Mouse (Mus musculus) monocyte, adult 2 months (primary cell): ENCODE data around the gene Senp6.
"Not testable (repeated sequence)": the region's sequence is repeated elsewhere in the genome, so short reads cannot be mapped to it uniquely, and the experiment has no call there.

Experiments used
- DNase-seq, 2 experiments: peaks; one replicate each; pipeline ENCODE4 v3.0.0; 2022; ENCODE audit warnings: low spot score in 2 of 2, low read depth in 1 of 2

The Senp6 gene

DNA sequence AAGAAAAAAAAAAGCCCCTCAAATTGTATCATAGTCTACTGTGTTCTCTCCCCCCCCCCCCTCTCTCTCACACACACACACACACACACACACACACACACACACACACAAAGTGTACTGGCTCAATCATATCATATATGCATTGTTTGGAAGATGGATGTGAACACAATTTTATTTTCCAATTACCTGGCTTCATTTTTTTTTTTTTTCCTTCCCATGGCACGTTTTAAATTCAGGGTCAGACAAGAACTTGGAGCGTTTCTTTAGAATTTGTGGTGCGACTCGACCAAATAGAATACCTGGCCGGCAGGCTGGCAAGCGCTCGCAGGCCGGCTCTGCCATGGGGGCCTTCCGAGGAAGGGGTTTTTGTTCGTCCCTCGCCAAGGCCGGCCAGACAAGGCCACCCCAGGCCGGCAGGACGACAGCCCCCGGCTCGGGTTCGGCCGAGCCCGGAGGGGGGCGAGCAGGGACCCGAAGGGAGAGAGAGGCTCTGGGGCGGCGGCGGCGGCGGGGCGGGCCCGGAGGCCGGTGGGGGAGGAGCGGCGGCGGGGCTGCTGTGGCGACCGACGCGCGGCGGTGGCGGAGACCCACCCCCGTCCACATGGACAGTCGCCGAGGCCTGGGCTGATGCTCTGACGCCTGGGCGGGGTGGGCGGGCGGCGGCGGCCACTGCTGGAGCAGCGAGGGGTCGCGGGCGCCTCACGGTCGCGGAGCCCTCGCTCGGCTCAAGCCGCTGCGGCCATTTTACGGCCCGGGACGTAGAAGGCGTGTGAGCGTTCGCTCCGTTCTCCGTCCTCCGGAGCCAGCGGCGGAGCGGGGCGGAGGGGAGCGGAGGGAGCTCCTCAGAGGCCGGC lies at the start of gene Senp6:
Gene Senp6, plus strand, starts transcription at position 537 of the 854 bp plus-strand sequence.
- peak in 1 of 2 experiments; percentile 32 for DNase-seq

DNA sequence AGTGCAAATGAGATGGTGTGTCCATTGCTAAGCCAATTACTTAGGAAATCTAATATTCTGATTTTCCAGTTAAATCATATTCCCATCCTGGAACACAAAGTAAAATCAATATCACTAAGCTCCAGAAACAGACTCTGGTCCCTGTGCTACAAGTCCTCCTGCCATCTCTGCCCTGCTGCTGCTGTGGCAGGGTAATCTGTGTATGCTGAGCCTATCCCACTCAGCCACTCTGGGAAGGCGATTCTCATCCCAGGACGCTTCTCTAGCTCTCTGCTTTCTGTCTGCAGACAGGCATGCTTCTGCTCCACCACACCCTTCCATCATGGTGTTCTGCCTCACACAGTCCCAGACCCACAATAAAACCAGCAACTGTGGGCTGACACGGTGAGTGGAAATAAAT lies 46.3 kb upstream of the Senp6 start:
- no peak for DNase-seq

DNA sequence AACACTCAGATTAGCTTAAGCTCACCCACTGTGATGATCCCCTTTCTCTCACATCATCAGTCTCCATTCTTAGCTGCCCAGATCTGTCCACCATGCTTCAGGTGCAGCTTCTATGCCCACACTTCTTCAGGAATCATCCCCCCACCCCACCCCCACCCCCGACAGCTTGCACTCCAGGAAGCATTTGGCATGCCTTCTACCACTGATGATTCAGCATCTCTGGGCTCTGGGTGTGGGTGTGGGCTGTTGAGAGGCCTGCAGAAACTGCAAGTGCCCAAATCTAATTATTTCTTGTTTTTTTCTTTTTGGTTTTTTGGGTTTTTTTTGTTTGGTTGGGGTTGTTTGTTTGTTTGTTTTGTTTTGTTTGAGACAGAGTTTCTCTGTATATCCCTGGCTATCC lies 45.1 kb upstream of the Senp6 start:
- DNase-seq: no peak

DNA sequence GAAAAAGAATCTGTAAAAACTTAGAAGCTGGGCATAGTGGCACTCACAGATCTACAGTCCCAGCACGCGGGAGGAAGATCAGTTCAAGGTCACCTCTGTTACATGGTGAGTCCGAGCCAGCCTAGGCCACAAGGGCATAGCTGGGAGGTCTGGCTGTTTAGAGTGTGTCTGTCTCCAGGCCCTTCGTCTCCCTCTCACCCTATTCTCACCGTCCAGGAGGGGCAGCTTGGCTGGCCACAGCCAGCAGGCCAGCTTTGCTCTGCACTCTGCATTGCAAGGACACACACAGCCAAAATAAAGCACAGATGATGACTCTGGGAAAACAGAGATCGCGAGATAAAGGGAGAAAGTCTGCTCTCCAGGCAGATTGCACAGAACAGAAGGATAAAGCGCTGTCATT lies 43.9 kb upstream of the Senp6 start:
- DNase-seq: no peak

DNA sequence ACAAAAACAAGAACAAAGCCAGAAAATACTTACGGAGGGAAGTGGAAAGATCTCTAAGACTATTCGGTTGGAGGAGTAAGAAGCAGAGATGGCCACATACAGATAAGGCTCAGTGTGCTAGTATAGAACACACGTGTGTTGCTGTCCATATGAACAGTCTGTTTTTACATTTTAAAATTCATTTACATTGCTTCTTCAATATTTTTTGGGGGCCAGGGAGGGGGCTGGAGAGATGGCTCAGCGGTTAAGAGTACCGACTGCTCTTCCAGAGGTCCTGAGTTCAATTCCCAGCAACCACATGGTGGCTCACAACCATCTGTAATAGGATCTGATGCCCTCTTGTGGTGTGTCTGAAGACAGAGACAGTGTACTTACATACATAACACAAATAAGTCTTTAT lies 41.4 kb upstream of the Senp6 start:
- not testable (repeated sequence) for DNase-seq

DNA sequence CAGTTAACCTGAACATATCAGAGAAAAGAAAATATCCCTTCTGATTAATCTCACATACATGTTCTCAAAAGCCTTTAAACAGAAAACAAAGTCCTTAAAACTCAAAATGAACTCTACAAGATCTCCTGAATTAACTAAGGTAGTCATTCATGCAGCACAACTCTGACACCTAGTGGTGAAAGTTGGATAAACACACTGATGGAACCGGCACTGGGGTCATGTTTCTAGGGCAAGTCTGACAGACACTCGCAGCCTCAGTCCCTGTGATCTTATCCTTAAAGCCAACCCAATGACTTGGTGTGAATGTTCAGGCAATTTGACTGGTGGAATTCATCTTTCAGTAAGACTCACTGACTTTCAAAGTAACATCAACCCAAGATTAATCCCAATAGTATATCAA lies 40.7 kb upstream of the Senp6 start:
- DNase-seq: peak in 1 of 2 experiments; percentile 8

DNA sequence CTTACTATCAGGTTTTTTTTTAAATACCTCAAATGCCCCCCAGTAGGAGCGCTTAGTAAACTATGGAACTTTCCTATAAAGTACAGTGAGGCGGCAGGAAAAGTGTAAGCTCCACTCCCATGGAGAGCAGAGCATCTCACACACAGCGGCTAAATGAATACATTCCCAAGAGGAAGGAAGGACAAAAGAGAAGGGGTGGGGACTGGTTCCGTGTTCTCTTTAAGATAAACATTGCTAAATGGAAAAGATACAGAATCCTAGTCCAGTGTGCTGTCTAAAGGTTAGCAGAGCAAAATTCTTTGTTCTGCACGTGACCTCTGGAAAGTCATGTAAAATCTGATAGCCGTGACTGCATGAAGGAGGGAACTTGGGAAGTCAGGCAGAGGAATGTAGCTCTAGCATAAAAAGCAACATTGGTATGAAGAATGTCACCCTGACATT lies 40.1 kb upstream of the Senp6 start:
- no peak for DNase-seq

DNA sequence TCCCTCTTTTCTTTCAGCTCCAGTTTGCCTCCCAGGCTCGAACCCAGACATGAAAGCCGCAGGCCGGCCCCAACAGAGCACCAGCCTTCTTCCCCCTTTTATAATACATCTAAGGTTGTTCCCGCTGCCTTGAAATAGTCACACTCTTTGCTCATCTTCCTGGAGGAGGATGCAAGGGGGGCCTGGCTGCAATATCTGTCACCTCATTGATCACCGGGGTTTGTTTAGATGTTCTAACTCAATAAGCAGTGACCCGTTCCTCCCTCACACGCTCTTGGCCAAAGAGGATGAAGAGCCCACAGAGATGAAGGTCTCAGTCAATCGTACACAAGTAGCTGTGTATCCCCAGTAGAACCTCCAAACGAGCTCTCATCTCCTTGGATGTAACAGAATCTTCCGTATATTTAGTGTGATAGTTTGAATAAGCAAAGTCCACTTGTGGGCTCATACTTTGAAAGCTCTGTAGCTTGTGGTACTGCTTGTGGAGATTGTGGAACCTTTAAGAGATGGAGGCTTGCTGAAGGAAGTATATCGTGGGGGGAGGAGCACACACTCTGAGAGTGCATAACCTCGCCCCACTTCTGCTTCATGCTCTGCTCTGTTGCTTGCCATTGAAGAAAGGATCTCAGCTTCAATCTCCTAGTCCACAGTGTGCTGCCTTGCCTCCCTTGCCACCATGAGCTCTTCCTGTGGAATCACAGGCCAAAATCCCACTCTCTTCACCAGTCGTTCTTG lies 29.3 kb upstream of the Senp6 start:
- no peak for DNase-seq

DNA sequence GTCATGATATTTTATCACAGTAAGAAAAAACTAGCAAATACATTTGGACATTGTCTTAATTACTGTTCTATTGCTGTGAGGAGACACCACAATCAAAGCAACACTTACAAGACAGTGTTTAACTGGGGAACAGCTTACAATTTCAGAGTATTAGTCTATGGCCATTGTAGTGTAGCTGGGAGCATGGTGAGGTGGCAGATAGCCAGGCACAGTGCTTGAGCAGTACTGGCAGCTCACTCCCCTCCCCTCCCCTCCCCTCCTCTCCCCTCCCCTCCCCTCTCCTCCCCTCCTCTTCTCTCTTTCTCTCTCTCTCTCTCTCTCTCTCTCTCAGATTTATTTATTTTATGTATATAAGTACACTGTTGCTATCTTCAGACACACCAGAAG lies 28.7 kb upstream of the Senp6 start:
- no peak for DNase-seq

DNA sequence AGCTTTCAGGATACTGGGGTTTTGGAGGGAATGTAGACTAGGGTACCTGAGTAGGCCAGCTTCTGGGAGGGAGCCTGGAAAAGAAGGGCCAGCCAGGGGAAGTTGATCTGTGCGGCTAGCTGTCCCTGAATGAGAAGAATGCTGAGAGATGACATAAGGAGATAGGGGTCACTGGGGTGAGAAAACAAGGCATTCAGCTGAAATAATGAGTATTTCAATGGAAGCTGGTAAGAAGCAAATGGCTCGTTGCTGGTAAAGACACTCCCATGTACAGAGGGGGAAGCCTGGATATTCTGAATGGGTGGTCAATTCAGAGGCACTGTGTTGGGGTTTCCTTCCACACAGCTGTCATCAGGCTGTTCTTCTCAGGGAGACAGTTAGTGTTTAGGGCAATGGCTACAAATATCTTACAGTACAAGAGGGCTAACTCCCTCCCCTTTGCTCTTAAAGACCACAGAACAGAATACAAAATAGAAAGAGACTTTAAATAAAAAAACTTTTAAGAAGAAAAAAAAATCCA lies 27.3 kb upstream of the Senp6 start:
- DNase-seq: no peak

DNA sequence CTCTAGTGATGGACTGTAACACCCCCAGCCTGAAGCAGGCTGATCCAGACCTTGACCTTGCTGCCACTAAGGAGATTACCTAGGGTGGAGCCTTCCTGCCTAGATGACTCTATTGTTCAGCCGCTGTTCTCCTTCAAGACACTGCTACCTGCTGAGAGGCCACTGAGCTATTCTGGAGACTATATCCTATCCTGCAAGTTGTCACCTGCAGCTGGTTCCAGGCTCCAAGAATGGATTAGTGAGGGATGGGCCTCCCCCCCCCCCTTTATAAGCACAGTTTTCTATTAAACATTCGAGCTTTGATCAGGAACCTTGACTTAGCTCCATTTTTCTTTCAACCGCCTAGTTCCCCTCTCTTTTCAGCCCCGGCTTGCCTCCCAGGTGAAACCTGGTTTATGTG lies 22.4 kb upstream of the Senp6 start:
- DNase-seq: not testable (repeated sequence)

DNA sequence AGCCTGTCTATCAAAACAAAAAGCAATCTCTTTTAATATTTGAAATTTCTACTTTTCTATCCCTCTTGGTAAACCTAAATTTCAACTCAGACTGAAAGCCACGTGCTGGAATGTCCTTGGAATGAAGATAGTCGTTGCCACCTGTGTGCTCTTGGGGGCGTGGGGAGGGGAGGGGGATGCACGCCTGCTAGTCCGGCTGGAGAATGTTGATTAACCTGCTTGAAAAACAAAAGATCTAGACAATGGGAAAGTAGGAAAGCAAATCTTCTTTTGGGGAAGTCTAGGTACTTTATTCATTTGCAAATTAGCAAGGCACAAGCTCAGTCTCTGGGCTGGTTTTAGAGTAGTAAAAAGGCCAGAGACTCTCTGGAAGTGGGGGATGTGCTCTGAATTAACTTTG lies 17.4 kb upstream of the Senp6 start:
- not testable (repeated sequence) for DNase-seq

DNA sequence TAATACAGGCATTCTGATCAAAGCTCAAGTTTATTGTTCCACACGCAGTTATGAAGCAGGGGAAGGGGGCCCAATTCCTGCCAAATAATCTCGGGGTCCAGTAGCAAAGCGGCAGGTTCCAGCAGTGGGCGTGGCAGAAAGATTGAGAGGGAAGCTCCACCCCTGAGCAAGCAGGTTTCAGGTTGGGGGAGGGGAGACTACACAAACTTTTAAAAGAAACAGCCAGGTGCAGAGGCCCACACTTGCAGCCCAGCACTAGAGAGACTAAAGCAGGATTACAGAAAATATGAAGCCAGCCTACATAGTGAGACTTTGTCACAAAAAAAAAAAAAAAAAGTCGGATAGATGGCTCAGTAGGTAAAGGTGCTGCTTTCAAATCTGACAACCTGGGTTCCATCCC lies 13.8 kb upstream of the Senp6 start:
- DNase-seq: no peak

DNA sequence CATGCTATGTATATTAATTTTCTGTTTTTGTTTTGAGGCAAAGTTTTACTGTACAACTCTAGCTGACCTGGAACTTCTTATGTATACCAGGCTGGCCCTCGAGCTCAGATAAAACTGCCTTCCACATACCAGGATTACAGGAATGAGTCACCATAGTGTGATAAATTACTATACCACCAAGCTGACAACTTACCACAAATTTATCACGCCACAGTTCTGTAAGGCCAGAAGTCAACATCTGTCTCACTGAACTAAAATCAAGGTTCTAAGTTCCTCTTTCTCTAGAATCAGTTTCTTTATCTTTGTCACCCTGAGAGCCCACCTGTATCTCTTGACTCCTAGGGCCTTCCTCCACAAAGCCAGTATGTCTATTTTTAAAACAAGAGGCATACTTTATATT lies 9.0 kb upstream of the Senp6 start:
- no peak for DNase-seq

DNA sequence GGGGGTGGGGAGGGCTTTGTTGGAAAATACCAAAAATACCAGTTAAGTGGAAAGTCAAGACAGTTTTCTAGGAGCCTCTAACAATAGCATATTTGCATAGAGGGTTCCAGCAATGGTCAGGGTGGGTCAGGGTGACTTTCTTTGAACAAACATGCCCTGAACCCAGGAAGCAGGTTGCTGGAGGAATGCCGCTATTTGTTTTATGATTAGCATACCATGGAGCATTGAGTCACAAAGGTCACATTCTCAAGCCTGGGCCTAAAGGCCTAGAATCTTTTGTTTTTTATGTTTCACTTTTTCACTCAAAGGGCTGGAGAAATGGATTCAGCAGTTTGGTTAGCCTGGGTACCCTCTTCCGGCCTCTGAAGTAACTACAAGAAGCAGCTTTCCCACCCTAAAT lies 1.2 kb upstream of the Senp6 start:
- DNase-seq: not testable (repeated sequence)

DNA sequence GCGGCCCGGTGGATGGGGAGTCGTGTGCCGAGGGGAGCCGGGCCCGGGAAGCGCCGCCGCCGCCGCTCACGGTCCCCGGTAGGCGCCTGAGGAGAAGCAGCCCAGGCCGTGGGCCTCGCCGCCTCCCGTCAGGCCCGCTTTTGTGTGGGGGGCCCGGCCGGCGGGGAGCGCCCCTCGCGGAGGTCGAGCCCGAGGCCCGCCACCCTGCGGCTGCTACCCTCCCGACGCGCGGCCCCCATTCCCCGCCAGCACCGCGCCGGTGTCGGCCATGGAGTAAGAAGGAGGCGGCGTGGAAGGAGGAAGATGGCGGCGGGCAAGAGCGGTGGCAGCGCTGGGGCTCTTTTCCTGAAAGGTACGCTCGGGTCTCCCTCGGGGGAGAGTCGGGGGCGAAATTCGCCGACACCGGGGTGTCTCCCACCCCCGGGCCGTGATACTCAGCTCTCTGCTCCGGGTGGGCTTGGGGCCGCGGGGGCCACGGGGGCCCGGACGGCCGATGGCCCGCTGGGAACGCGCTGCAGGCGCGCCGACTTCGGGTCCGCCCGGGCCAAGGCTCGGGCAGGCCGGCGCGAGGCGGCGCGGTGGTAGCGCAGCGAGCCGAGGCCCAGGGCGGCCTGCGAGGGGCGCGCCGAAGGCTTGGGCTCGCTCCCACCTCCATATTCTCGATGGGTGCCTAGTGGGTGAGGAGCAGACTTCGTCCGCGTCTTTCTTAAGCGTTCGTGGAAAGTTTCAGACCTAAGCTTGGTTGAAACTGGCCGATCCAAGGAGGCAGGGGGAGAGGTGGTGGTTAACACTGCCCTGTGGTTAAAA lies 721 bp downstream of the Senp6 start:
- DNase-seq: peak; percentile 20 to 64

DNA sequence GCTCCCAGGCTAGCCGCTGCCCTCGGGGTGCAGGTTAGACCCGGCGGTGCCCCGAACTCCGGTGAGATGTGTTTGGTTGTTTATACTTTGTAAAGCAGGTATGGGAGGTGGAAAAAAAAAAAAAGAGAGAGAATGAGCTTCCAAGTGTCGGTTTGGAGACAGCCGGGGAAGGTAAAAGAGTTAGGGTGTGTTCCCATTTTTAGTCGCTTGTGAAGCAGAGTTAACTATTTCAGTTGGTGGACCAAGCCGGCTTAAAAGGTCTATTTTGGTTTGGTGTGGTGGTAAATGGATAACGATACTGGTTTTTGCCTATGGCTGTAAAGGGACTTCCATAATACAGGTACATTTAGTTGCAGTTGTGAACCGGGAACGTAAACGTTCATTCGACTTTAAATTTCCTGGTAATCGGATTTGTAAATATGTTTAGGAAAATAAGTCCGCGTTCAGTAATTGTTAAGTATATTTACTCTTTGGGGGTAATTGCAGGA lies 1.4 kb downstream of the Senp6 start:
- DNase-seq: no peak

DNA sequence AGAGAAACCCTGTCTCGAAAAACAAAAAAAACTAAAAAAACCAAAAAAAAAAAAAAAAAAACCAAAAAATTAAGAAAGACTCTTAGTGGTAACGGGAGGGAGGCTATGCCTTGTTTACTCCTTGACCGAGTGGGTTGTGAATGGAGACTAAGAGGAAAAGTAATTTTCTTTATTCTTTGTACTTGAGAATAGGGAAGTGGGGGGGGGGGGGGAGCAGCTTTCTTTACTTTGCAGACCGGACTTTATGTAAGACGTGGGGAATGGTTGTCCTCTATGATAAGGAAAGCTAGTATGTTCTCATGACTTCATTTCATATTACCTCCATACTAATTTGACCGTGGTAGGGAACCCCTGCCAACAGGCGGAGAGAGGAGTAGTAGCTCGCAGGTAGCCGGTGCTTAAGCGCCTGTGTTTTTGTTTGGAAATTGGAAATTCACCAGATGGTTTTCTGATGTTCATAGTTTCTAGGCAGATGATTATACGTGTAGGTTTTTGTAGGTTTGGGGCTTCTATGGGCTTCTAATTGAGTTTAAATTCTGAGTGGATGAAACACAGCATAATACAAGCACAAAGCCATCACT lies 2.1 kb downstream of the Senp6 start:
- no peak for DNase-seq

DNA sequence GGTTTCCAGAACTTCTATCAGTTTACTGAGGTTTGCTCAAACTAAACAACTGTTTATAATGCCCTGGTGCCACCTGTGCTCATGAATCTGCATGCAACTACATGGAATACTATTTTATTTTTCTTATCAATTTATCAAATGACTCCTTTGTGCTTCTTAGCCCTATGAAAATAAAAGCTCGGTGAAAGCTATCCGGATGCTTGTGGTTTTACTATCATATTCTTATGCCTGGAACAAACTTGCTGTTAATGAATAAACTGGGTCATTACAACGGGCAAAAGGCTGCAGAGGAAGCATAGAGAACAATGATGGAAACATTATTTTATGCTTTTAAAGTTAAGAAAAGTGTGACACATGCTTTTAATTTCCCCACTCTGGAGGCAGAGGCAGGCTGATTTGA lies 3.3 kb downstream of the Senp6 start:
- no peak for DNase-seq

DNA sequence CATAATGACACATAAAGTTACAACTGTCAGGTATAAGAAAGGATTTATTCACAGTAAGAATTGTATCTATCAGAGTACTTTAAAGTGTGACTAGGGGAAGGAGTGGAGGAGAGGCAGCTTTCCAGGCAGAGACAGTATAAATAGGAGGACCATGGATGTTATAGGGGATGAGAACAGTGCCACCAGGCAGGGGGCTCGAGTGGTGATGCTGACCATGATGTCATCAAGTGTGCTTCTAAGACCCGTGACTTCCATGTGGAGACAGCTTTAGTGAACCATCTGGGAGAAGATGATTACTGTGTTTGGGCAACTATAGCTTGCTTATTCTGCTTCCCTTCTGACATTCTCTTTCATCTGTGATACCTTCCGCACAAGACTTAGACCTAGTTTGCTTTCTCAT lies 4.9 kb downstream of the Senp6 start:
- no peak for DNase-seq

DNA sequence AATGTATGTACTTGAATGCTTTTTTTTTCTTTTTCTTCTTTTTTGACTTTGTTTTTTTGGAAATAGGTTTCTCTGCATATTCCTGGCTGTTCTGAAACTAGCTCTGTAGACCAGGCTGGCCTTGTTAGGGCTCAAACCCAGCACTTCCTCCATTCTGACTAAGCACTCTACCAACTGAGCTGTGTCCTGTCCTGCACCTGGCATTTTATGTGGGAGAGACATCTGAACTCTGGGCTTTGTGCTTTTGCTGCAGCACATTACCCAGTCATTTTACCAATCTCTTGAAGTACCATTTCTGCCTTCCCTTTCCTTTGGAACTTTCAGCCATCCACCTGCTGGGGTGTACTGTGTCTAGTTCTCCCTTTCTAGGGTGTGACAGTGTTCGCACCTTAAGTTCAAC lies 7.4 kb downstream of the Senp6 start:
- DNase-seq: no peak
